Mouse (Mus musculus) left cerebral cortex, postnatal 10 days (tissue): ENCODE measurements at regions not wholly inside any gene's neighbourhood (a gene's known extent, or its start where the extent isn't known, plus 50 kb on each side); places are given as distances from the start of the nearest gene placed in this dataset.

Experiments
- DNase-seq, 2 experiments: peaks; one replicate each; pipeline ENCODE4 v3.0.0; 2021 to 2022; ENCODE audit warnings: low spot score in 2 of 2, mixed read lengths in 1 of 2; ENCODE audit errors: extremely low spot score in 1 of 2
- intact Hi-C: fragments of 180-260 bp; cut with DNase I; formaldehyde crosslinking; loops from one replicate; pipeline ENCODE4 v1.15.1; 2025

DNA sequence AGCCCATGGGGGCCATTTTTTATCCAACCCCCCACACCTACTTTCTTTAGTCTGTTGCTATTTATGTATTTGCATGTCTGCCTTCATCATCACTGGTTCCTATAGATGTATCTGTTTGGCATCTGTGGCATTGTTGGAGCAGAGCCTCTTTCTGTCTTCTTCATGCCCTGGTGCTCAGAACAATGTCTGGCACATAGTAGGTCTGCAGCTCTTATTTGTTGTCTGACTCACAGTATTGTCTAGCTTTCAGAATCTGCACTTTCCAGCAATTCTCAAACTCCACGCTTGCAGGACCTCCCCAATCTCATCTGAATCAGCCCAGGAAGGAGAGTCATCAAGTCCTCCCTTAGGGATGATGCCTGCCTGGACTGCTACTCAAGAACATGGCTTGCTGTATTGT lies 82.9 kb upstream of the Aldh1b1 start:
- no peak for DNase-seq
- intact Hi-C loops: no loop called here

DNA sequence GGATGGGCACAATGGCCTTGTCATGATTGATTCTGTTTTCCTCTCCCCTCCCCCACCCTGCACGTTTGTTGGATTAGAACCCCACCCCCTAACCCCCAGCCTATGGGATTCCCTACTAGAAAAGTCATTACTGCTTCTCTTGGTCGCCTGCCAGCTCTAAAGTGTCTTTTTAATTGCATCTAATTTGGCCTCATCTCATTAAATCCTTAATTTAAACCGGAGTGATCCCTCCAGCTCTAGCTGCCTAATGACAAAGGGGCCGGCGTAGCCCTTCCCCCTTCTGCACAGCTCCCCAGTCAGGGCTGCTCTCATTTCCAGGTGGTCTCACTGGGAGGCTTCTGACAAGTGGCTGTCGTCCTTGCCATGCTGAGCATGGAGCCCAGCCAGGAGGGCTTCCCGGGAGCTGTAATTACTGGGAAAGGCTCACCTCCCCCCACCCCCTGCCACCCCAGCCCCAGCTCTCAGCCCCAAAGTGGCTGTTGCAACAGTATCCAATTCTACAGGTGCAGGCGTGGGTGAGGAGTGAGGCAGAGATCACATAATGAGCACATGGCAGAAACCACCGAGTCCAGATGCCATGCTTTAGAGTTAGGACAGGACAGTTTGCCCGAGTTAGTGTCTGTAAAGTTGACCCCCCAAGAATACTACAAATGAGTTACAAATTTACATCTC lies 84.8 kb upstream of the Aldh1b1 start:
- intact Hi-C loops: no loop called here
- peak in 1 of 2 experiments; percentile 26 for DNase-seq

DNA sequence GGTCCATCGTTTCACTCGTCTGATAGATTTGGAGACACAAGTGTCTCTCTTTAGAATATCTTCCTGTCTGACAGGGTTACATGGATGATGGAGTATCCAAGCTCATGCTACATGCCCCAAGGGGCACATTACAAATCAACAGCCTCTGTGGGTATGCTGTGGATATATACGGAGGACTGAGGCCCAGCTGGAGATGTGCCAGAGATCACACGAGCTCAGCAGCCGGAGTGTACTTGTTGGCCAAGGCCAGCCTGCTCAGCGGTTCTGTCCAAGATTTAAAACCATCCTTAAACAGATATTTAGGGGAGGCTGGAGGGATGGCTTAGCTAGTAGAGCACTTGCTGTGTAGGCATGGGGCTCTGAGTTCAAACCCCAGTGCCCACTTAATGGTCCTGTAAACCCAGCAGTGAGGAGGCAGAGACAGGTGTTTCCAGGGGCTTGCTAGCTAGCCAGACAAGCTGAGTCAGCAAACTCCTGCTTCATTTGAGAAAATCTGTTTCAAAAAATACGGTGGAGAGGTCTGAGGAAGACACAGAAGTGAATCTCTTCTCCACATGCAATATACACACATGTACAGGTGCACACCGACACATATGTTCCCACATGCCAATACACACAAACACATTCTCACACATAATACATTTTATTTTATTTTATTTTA lies 85.6 kb upstream of the Aldh1b1 start:
- no peak for DNase-seq
- intact Hi-C loops: no loop called here

DNA sequence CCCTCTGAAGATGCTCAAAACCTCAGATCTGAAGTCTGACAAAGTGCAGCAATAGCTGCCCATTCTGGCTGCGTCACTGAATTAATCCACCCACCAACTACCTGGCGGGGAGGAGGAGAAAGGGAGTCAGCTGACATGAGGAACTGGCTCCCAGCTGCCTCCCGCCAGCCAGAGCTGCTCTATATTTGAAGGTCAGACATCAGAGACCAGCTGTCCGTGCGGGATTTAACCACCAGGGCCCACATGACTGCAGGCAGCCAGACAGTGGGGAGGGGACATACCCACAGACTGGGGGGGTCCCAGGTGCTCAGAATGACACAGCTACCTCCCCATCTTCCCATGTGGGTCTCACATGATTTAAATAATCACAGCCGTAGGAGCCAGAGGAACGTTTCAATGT lies 94.8 kb upstream of the Aldh1b1 start:
- no peak for DNase-seq
- intact Hi-C loops: no loop called here

DNA sequence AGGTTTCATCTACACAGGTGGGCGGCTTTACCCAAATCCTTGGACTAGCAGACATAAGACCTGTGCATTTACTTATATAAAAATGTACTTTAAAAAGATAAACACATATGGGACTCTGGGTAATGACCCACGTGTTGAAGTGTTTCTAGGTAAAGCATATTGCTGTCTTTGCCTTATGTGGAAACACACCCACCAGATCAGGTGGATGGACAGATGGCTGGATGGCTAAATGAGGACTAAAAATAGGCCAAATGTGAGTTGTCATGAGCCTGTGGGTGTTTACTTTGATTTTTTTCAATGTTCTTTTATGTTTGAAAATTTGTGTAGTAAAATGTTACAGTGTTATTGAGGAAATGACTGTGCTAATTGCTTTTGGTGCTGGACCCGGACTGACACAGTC lies 99.2 kb upstream of the Aldh1b1 start:
- DNase-seq: no peak
- intact Hi-C loops: no loop called here

DNA sequence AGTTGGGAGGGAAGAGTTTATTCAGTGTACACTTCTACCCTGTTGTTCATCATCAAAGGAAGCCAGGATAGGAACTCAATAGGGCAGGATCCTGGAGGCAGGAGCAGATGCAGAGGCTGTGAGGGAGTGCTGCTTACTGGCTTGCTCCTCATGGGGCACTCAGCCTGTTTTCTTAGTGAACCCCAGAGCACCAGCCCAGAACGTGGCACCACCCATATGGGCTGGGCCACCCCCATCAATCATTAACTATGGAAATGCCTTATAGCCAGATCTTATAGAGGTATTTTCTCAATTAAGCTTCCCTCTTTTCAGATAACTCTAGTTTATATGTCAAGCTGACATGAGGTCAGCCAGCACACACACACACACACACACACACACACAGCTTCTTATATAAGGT lies 103.6 kb upstream of the Aldh1b1 start:
- DNase-seq: no peak
- intact Hi-C loops: no loop called here

- no peak for DNase-seq
- intact Hi-C loops: no loop called here
Measured at GRCm38 (mm10) chr4:45689991-45690916, 108.6 kb upstream of the Aldh1b1 start.

DNA sequence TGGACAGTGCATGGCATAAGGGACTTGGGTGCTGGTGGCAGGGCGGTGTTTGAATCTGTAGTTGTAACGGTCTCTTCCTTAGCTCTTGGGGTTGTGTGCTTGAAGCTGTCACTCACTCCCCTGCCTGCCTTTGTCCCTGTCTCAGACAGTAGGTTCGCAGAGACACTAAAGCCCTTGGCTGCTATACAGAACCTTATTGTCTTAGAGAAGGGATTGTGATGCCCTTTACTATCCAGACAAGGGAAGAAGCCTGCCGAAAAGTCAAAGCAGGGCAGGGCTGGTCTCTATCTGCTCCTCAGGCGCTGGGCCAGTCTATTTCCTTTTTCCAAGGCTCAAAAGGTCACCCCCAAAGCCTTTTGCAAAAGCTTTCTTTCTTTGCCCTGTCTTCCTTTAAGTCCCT lies 109.2 kb upstream of the Aldh1b1 start:
- intact Hi-C loops: no loop called here
- DNase-seq: no peak

DNA sequence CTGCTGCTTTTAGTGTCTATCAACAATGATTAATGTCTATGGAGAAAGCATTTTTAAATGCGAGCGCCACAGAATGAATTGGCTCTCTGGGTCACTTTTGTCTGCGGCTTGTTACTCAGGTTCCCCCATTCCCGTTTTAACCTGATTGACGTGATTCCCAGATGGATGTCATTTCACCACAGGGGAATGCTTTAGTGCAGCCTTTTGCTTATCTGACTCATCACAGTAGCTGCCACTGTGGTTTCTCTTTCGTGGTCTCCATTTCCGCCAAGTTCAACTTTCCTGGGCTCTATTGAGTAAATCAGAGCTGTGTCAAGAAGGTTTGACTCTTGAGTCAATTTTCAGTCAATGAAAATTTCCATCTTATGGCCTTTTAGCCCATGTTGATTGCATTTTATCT lies 110.6 kb upstream of the Aldh1b1 start:
- no peak for DNase-seq
- intact Hi-C loops: no loop called here

DNA sequence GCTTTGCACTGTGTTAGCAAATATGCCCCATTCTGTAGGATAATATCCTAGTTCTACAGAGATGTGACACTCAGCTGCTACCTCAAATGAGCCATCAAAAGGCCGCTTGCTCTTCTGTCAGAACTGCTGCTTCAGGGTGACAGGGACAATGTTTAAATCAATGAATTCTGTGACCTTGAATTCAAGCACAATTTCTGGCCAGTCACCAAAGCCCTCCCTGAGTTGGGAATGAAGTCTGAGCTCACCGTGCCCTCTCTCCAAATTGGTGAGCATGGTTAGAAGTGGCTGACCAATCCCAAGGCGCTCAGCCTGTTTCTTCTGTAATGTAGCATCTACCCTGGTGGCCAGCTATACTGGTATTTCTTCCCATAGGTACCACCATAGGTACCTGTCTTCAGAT lies 113.8 kb upstream of the Aldh1b1 start:
- no peak for DNase-seq

GRCm38 (mm10) chr4:45683205-45683604 lies 115.6 kb upstream of the Aldh1b1 start:
- DNase-seq: no peak
- intact Hi-C loops: no loop called here

More for the DNA sequence above, 113.8 kb upstream of the Aldh1b1 start:
- intact Hi-C loops: no loop called here

GRCm38 (mm10) chr4:45682746-45683145 lies 116.1 kb upstream of the Aldh1b1 start:
- intact Hi-C loops: no loop called here
- no peak for DNase-seq

- no peak for DNase-seq
- intact Hi-C loops: no loop called here
Measured at GRCm38 (mm10) chr4:45676137-45676536, 122.7 kb upstream of the Aldh1b1 start.

DNA sequence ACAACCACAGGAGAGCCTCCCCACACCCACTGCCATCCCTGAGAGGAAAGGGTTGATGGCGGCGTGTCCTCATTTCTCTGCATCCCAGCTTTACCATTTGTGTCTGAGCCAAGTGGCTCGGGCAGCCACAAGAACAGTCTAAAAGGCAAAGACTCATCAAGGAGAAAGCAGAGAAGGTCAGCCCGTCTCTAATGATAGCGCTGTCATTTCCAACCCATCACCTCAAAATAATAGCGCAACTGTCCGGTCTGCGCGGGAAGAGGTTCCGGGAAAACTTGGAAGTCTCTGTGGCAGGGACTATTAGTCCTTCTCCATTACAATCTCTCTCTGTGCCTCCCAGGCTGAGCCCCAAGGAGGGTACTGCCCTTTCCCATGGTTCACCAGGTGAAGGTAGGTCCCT lies 124.5 kb upstream of the Aldh1b1 start:
- intact Hi-C loops: no loop called here
- DNase-seq: no peak

DNA sequence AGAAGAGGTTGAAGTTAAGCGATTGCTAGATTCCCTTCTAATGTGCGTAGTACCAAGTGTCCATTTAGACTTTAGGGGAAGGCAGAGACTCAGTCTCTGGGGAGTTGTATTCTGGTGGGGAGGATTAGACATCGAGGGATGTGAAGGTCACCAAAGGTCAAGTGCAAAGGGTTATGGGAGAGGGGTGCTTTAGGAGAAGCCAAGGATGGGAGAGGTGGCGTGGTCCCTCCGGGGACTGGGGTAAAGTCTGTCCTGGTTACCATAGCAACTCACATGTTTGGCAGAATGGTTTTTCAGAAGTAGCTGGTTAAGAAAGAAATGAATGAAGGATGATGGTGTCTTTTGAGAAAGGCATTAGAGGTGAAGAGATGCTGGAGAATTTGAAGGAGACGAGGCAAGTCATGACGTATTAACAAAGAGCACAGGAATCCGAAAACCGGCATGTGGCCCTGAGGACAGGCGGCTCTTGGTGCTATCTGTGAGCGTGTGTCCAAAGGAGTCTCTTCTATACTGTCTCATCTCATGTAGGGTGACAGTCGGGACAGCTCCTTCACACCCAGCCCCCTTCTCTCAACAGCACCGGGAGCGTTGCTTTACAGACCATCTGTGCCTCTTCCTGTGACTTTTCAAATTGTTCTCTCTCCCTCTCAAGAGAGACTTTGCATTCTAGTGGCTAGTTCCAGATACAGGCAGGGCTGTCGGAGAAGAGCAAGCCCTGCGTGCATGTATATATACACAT lies 125.6 kb upstream of the Aldh1b1 start:
- peak in 1 of 2 experiments; percentile 27 for DNase-seq
- intact Hi-C loops: no loop called here

DNA sequence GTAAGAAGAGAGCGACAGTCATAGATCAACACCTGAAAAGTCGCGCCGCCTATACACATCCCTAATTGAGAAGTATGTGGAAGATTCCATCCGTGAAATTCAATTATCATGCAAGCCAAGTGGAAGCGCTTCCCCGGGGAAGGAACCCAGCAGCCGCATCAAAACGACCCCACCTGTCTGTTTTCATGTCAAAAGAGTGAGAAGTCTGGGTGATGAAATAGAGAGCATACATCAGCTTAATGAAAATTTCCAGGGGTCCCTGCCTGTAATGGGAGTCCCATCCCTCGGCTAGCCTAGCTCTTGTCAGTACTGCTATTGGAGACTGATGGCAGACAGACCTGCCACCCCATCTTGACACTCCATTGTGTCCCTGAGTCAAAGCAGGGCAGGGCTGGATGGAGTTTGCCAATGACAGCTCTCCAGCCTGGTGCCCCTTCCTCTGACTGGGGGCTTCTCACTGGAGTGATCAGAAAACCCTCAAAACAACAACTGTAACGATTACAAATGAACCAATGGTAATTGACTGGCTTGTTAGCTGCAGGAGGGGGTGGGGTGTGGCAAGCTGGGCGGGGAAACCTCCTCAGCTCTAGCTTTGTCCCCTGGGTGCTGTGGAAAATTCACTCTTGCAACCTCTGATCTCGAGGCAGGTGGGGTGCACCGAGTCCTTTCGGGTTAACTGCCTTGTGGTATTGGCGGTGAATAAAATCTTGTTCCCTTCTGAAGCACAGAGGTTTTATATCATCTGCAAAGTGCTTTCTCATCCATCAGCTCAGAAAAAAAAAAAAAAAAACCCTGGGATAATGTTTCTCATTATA lies 126.4 kb upstream of the Aldh1b1 start:
- DNase-seq: no peak
- intact Hi-C loops: no loop called here

DNA sequence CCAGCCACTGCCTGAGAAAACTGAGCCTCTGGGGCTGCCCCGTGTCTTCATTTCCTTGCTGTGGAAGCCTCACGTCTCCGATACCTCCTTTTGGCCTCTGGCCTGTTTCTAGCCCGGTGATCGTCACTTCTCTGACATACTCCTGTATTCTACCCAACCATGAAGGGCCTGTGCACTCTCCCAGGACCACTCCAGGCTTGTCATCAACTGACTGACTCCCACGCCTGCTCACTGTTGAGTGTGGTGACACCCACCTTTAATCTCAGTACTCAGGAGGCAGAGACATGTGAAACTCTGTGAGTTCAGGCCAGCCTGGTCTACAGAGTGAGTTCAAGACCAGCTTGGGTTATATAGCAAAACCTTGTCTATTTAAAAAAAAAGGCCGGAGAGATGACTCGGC lies 132.1 kb upstream of the Shb start:
- no peak for DNase-seq
- intact Hi-C loops: no loop called here

- intact Hi-C loops: no loop called here
- no peak for DNase-seq
Measured at GRCm38 (mm10) chr4:45657350-45657978, 125.2 kb upstream of the Shb start.
